Mouse (Mus musculus) liver, adult 2 months (tissue): ENCODE results near the gene Itfg2. TPM values are rescaled to one million over a fixed set of nuclear protein-coding genes. Genes with fewer than 3 reads are reported as not detected.

Experiments
- DNase-seq: peaks from one replicate; pipeline ENCODE4 v3.0.0-alpha.2; 2011; ENCODE audit warnings: low read depth, low spot score; ENCODE audit errors: extremely low read depth
- H3K27ac ChIP-seq: fragments of 200-500 bp; replicated peaks from 2 replicates; pipeline ENCODE4 v1.5.1; 2012; ENCODE audit warnings: low read depth, mild to moderate bottlenecking, control low read depth, inconsistent platforms, low read length; ENCODE audit not compliant: insufficient read depth
- H3K27me3 ChIP-seq: fragments of 200-500 bp; 2 replicates; pipeline ENCODE4 v1.6.1; 2012; ENCODE audit warnings: mild to moderate bottlenecking, moderate library complexity, low read length, inconsistent platforms; ENCODE audit not compliant: control insufficient read depth, insufficient read depth
- H3K36me3 ChIP-seq: fragments of 200-500 bp; 2 replicates; pipeline ENCODE4 v1.6.1; 2012; ENCODE audit warnings: low read length, inconsistent platforms; ENCODE audit not compliant: control insufficient read depth, insufficient read depth
- H3K4me1 ChIP-seq: fragments of 200-500 bp; 2 replicates; pipeline ENCODE4 v1.6.1; 2011; ENCODE audit warnings: low read length; ENCODE audit not compliant: control insufficient read depth, insufficient read depth
- H3K4me3 ChIP-seq: fragments of 200-500 bp; 2 replicates; pipeline ENCODE4 v1.5.1; 2011; ENCODE audit warnings: low read depth, mild to moderate bottlenecking, control low read depth, low read length, moderate library complexity; ENCODE audit not compliant: insufficient read depth
- H3K79me2 ChIP-seq: fragments of 200-500 bp; 2 replicates; pipeline ENCODE4 v1.6.1; 2012; ENCODE audit warnings: inconsistent platforms, mild to moderate bottlenecking, low read length, moderate library complexity; ENCODE audit not compliant: control insufficient read depth, insufficient read depth
- H3K9ac ChIP-seq: fragments of 200-500 bp; 2 replicates; pipeline ENCODE4 v1.6.1; 2012; ENCODE audit warnings: low read depth, mild to moderate bottlenecking, control low read depth, inconsistent platforms, low read length
- CTCF ChIP-seq: fragments of 200-500 bp; IDR thresholded peaks from 2 replicates; pipeline ENCODE4 v1.5.1; 2011; ENCODE audit warnings: low read depth, low read length, control low read depth
- POLR2A ChIP-seq: fragments of 200-500 bp; IDR thresholded peaks from 2 replicates; pipeline ENCODE4 v1.6.1; 2011; ENCODE audit warnings: low read length, control low read depth; ENCODE audit not compliant: insufficient read depth; ENCODE audit errors: extremely low read depth
- WGBS: fragments of 180-500 bp; shearing (Covaris S2); methylation state at CpG from one replicate; pipeline ENCODE4 v1.1.7; 2018; 5-methylcytosine and 5-hydroxymethylcytosine counted together
- polyA plus RNA-seq: library from polyadenylated mRNA; depleted of rRNA; stranded (reverse); fragments of >200 nt; gene quantifications from 2 replicates; pipeline ENCODE4 v1.2.3, GENCODE M21; 2012
- total RNA-seq: library from RNA; depleted of rRNA; stranded (reverse); fragments of >200 nt; gene quantifications from 2 replicates; pipeline ENCODE4 v1.2.3, GENCODE M21; 2014

The Itfg2 gene
- total and polyA plus RNA-seq, 2 experiments: 3.1 to 12.1 TPM

- Histone ChIP-seq H3K36me3 (no peaks in the 10 kb centered on the region), H3K27ac (no peak overlapping the region), H3K79me2 (no peaks in the 10 kb centered on the region), H3K4me1 (0 out of 2 replicates have a peak, but pooled peaks cover 1% of the 10 kb centered on the region), H3K9ac (peak overlapping the region; percentile 18; the same call in 1 of the 2 replicates), H3K4me3 (peak overlapping the region; percentile 62), H3K27me3 (no peaks in the 10 kb centered on the region)
- no peak for TF ChIP-seq POLR2A
- DNase-seq: no peak
- 37% methylated on average over 16 of the region's 16 CpGs for WGBS
Measured at GRCm38 (mm10) chr6:128423496-128424268, 1.0 kb downstream of the Itfg2 start.

GRCm38 (mm10) chr6:128421480-128421879 is 3.3 kb downstream of the Itfg2 start:
- Histone ChIP-seq H3K79me2 (no peaks in the 10 kb centered on the region; the same call in 1 of the 2 replicates), H3K27ac (no peak overlapping the region), H3K27me3 (no peaks in the 10 kb centered on the region), H3K4me3 (no peak overlapping the region), H3K4me1 (0 out of 2 replicates have a peak, but pooled peaks cover 1% of the 10 kb centered on the region), H3K36me3 (no peaks in the 10 kb centered on the region), H3K9ac (no peak overlapping the region)
- DNase-seq: no peak
- WGBS: 88% methylated on average over 3 of the region's 3 CpGs
- TF ChIP-seq CTCF (no peak), POLR2A (no peak)

DNA sequence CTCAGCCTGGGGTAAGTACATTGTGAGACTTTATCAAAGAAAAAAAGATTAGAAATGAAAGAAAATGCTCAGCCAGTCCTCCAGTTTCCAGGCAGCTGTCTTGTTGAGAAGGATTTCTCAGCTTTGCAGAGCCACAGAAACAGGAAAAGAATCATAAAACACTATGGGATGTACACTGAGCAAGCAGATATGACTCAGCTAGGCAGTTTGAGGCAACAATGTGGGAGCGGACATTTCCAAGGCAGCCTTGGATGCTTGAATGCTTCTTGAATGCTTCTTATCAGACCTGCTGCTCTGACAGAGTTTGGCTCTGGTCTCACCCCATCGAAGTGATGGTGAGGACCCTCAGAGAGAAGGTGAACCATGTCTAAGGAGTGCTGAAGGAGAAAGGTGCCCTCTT is 3.7 kb downstream of the Itfg2 start:
- 0 out of 2 replicates have a peak, but pooled peaks cover 1% of the 10 kb centered on the region for H3K4me1 ChIP-seq
- no peak overlapping the region for H3K9ac ChIP-seq
- no peak for DNase-seq
- H3K4me3 ChIP-seq: no peak overlapping the region
- 83% methylated on average over 2 of the region's 2 CpGs for WGBS
- no peak overlapping the region for H3K27ac ChIP-seq
- no peaks in the 10 kb centered on the region; the same call in 1 of the 2 replicates for H3K79me2 ChIP-seq
- TF ChIP-seq POLR2A (no peak), CTCF (no peak)
- no peaks in the 10 kb centered on the region for H3K27me3 ChIP-seq
- no peaks in the 10 kb centered on the region for H3K36me3 ChIP-seq

DNA sequence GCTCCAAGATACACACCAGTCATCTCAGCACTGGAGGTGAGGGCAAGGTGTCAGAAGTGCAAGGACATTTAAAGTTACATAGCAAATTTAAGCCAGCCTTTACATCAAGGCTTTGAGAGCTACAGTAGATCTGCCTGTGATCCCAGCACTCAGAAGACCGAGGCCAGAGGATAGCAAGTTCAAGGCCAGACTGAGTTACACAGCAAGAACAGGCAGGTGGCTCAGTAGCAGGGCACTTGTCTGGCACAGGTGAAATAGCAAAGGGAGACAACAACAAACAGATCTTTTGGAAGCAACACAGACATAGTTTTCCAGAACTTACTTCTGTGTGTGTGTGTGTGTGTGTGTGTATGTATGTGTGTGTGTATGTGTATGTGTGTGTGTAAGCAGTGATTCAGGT is 6.7 kb downstream of the Itfg2 start:
- 21% methylated on average over 1 of the region's 1 CpGs for WGBS
- no peak for TF ChIP-seq CTCF
- TF ChIP-seq POLR2A: no peak

GRCm38 (mm10) chr6:128416169-128416568 is 8.6 kb downstream of the Itfg2 start:
- H3K27ac ChIP-seq: no peak overlapping the region
- H3K36me3 ChIP-seq: peaks cover 2% of the 10 kb centered on the region; the same call in 1 of the 2 replicates
- no peak for DNase-seq
- no peak for TF ChIP-seq CTCF
- no peak for TF ChIP-seq POLR2A
- H3K27me3 ChIP-seq: no peaks in the 10 kb centered on the region
- H3K4me3 ChIP-seq: no peak overlapping the region
- no peak overlapping the region for H3K9ac ChIP-seq
- 93% methylated on average over 5 of the region's 5 CpGs for WGBS
- no peaks in the 10 kb centered on the region for H3K4me1 ChIP-seq
- no peaks in the 10 kb centered on the region; the same call in 1 of the 2 replicates for H3K79me2 ChIP-seq

More for the DNA sequence above, 6.7 kb downstream of the Itfg2 start:
- H3K27me3 ChIP-seq: no peaks in the 10 kb centered on the region
- H3K9ac ChIP-seq: no peak overlapping the region
- H3K36me3 ChIP-seq: no peaks in the 10 kb centered on the region
- H3K4me3 ChIP-seq: no peak overlapping the region
- no peaks in the 10 kb centered on the region; the same call in 1 of the 2 replicates for H3K79me2 ChIP-seq
- peak; percentile 56 for DNase-seq
- H3K4me1 ChIP-seq: no peaks in the 10 kb centered on the region
- H3K27ac ChIP-seq: no peak overlapping the region

DNA sequence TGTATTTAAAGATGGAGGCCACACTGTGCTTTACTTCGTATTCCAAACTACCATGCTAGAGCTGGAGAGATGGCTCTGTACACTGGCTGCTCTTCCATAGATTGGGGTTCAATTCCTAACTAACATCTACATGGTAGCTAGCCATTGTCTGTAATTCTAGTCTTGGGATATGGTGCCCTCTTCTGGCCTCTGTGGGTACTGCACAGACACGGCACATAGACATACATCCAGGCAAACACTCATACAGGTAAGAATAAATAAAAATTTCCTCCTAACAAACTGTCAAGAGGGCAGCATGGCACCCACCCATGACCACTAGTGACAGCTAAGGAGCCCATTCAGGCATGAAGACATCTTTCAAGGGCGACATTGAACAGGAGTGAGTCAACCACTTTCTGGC is 13.6 kb downstream of the Itfg2 start:
- H3K4me3 ChIP-seq: no peak overlapping the region
- peaks cover 9% of the 10 kb centered on the region for H3K36me3 ChIP-seq
- no peak overlapping the region for H3K27ac ChIP-seq
- 15% methylated on average over 3 of the region's 3 CpGs for WGBS
- peak; percentile 74 for TF ChIP-seq CTCF
- no peak for TF ChIP-seq POLR2A
- H3K4me1 ChIP-seq: no peaks in the 10 kb centered on the region
- H3K79me2 ChIP-seq: no peaks in the 10 kb centered on the region
- H3K9ac ChIP-seq: no peak overlapping the region
- H3K27me3 ChIP-seq: no peaks in the 10 kb centered on the region
- peak; percentile 37 for DNase-seq
